Mouse (Mus musculus) embryo, embryonic 11 days (tissue): ENCODE data around the gene Atp8a1.
A peak's percentile ranks its signal among the peaks of the same experiment; 100 is the strongest.
"Not testable (repeated sequence)": the region's sequence is repeated elsewhere in the genome, so short reads cannot be mapped to it uniquely, and the experiment has no call there.

Source experiments
- DNase-seq: peaks from one replicate; pipeline ENCODE4 v3.0.0-alpha.2; 2015

Atp8a1 gene

DNA sequence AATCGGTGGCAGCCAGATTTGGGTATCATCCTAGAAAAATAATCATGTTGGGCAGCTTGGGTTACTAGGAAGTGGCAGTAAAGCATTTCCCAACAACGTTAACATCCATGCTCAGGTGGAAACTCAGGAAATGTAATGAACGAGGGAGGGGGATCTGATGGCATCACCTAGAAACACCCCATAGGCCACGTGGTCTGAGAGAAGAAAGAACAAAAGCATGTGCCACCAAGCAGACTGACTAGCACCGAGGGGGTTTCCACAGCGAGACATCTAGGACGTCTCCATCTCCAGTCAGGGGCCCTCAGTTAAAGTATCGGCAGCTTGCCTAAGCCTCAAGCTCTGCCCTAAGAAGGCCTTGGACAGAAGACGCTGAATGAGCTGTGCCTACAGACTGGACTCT is 21.0 kb downstream of the Atp8a1 start:
- DNase-seq = no peak

DNA sequence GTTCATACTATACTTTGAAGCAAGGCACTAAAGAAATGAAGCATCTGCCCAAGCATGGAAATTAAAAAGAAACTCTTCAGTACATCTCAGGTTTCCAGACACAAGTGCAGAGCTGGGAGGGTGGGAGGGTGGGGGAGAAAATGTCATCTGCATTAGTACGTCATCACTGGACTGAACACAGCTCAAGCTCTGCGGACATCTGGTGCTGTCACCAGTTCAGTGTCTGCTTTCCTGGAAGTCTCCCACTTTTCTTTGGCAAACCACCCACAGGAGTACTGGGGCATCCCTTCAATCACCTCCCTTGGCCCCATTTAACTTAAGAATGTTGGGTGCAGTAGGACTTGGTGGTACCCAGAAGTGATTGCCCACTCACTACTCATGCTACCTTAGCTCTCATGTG is 22.6 kb downstream of the Atp8a1 start:
- no peak for DNase-seq

DNA sequence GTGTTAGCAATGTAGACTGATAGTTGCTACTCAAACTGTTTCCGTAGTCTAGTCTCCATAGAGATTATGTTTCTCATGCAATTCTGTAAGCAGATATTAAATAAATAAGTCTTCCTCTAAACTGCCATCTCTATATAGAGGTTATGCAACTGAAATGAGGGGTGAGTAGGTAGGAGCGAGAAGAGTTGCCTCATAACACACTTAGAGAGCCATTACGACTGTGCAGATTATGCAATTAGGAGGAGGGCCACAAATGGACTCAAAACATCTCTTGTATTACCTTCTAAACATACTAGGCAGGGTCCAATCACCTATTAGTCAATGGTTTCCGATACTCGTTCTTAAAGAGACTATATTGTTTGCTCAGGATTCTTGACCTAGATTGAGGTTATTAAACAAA is 23.5 kb downstream of the Atp8a1 start:
- DNase-seq = no peak

DNA sequence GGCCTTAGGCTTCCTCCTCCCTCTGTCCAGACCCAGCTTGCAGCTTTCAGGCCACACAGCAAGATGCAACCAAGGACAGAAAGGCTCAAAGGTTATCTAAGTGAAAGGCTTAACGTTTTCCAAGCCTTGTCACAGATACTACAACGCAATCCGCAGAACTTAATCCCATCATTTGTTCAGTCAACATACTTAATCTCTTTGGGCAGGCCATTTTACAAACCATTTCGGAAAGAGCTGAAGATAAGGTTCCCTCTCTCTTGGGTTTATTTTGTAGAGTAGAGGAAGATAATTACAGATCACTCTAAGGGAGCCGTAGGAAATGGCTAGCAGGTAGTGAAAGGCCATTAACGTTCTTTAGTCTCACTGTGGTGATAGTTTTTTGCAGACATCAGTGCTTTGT is 24.6 kb downstream of the Atp8a1 start:
- no peak for DNase-seq

DNA sequence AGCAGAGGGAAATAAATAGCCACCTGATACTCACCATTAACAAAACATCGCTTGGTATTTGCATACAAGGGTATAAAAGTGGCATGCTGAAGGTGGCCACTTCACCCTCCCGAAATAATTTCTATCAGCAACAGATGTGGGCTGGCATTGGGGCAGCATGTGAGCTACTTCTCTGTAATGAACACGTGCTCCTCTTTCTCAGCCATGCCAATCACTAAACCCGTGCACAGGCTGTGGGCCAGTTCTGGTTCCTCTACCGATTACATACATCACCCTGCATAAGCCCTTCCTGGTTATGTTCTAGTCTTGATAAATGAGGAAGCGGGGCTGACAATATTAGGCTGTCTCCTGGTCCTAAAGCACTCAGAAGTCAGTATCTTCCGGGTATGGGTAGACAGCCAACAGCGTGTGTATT is 25.2 kb downstream of the Atp8a1 start:
- DNase-seq = no peak

DNA sequence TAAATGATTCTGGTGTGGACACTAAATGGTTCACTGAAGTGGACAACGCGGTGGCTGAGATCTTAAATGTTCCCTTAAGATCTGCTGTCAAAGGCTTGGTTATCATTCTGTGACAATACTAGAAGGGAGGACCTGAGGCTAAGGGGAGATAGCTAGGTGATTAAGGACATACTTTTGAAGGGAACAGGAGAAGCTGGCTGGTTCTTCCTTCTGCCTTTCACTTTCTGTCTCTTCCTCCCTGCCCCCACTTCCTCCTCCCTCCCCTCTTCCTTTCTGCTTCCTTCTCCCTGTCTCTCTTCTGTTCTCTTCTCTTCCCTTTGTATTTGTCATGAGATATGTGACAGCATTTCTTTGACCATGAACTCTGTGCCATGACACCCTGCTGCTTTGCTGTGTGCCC is 26.0 kb downstream of the Atp8a1 start:
- no peak for DNase-seq

DNA sequence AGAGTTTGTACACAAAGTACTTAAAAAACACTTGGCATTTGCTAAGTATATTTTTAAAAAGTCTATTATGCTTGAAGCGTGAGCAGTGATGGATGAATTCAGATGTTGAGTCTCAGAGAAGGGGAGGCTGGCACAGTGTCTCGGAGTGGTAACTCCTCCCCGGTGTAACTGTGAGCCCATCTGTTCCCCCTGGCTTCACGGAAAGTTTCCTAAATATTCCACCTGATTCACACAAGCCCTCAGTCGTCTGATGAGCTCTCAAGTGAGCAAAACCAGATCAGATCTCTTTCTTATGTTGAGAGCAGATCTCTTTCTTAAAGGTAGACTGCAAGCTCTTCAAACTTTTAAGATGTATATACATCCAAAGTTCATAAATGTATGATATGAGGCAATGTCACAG is 27.8 kb downstream of the Atp8a1 start:
- no peak for DNase-seq

DNA sequence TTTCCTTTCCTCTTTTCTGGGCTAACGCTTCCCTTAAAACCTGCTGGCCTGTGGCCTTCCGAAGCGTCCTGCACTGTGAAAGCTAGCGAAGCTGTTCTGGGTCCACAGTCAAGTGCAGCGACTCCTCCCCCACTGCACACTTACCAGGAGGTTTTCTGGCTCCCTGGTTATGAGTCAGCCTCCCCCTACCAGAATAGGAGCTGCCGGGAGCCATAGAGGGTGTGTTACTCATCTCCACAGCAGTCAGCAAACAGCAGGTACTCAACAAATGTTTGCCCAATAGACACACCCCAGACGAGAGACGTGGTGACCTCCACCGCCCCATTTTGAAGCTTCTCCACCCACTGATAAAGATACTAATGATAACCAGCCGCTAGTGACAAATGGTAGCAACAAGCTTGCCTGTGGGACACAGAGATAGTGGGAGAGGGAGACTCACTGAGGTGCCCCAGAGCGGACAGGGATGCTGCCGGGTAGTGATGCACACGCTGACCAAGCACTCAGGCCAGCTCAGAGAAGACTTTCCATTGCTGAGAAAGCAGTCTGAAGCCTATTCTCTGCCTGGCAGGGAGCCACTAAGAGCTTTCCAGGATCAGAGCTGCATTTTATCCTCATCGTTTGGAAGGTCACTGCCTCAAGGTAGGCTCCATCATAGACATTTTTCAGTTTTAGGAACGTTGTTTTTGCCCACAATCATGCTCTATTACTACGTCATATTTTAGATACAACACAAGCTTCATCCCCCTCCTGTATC is 31.5 kb downstream of the Atp8a1 start:
- DNase-seq = peak; percentile 29

DNA sequence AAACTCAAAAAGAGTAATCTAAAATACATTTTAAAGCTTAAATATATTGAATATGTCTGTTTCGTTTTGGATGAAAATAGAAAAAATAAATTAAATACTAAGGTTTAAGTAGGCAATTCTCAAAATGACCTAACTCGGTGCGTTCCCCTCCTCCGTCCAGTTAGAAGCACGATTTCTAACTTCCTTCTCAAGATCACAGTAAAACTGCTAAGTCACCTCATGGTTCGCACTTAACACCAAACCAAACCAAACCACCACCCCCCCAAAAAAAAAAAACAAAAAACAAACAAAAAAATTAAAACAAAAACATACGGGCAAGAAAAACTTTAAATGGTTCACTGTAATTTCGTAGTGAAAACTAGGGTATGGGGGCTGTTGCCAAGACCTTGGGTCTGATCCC is 32.2 kb downstream of the Atp8a1 start:
- DNase-seq = not testable (repeated sequence)

DNA sequence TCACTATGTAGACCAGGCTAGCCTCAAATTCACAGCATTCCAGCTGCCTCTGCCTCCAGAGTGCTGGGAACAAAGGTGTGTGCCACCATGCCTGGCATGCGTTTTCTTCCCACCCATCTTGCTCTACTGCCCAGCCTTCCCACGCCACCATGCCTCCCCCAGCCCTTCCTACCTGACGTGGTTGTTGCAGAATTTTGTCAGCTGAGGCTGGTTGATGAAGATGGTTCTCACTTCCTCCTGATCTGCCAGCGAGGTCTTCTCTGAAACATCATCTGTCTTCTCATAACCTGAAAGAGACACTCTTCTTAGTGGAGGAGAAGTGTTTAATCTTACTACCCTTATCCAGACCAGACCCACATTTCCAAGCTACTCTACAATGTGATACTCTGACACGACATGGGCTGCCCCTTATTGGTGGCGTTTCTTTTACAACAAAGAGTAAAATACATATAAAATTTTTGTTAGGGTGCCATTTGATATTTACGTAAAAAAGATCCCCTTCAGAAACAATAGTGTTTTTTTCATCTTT is 32.7 kb downstream of the Atp8a1 start:
- no peak for DNase-seq

DNA sequence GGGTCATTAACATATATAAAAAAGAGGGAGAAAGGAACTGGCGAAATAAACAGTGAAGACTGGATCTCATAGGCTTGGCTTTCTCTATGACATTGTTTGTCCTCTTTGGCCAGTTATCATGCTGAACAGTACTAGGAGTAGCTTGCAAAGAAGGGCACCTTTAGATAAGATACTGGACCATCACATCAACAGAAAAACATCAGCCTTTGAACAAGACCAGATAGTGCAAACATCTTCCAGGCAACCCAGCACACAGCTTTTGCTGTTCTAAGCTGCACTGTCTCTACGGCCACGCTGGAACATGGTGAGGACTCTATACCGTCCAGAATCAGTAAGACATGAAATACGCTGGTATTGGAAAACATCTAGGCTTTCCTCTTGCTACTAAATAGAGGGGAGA is 33.9 kb downstream of the Atp8a1 start:
- no peak for DNase-seq

DNA sequence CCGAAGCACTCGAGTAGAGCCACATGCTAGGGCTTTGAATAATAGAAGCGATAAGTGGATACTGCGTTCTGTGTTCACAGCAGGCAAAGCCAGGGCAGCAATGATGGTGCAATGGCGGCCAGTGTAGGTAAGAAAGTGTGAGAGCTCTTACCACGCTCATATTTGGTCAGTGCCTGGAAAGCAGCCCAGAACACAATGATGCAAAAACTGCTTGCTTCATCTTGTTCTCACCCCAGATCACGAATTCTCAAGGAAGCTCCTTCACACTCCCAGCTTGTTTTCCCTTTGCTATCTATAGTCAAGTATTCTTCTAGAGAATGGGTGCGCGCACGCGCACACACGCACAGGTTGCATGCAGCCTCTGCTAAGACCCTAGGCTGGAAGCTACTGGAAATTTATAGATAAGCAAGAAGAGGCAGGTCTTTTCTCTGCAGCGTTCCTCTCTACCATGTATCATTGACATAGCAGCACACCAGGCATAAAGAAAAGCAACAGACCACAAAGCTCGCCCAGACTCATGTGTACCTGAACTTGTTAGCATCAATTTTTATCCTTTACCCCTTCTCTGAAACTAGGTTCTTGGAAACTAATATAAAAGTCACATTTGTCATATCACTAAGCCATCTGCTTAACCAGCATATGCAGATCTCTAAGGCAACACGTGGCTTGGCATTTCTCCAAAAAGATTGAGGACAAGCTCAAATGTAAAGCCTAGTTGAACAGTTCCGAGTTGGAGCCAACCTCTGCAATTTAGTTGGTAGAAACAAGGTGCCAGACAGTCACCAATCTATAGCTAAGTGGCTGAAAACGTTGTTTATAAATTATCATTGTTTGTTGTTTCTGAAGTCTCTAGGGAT is 44.8 kb downstream of the Atp8a1 start:
- no peak for DNase-seq

DNA sequence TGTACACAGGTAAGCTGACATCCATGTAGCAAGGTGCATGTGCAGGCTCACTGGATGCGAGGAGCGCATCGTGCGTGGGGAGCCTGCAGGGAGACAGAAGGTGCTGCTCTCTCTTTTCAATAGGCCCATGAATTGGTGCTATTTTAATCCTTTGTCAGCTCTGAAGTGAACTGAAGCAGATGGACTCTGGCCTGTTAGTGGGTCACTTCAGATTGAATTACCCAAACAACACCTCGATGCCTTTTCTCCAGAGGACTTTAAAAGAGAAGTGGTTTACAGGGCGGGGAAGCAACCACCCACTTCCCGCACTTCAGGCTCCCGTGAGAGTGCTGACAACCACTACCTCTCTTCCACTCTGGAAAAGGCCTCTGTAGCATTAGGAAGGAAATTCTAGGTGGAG is 46.4 kb downstream of the Atp8a1 start:
- no peak for DNase-seq

DNA sequence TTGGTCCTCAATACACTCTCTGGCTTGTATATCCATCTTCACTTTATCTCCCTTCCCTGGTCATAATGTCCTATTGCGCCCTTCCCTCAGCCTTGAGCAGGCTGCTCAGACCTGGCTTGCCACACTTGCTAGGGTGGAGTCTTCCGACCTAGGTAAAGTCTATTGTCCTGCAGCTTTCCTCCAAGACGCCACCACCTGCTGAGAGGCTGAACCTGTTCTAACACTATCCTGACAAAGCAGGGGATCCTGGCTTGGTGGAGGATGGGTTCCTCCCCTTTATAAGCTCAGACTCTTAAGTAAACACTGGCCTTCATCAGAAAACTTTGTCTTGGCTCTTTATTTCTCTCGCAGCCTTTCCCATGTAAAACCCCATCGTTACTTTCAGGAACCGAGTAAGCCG is 47.4 kb downstream of the Atp8a1 start:
- DNase-seq = no peak

DNA sequence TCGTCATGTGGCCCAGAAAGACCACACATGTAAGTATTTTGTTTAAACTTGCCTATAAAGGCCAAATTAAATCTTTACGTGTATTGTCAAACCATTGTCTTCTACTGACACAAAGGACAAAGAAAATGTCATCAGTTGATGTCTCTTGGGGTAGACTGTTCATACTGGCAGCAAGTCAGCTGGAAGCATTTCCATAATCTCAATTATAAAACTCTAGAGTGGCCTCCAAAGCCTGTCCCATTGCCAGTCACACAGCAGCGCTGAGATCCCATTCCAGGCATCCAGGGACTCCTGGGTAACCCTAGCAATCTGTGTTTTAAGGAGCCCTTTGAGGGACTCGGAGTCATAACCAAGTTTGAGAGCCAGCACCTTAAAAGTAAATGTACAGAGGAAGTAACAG is 48.9 kb downstream of the Atp8a1 start:
- no peak for DNase-seq

DNA sequence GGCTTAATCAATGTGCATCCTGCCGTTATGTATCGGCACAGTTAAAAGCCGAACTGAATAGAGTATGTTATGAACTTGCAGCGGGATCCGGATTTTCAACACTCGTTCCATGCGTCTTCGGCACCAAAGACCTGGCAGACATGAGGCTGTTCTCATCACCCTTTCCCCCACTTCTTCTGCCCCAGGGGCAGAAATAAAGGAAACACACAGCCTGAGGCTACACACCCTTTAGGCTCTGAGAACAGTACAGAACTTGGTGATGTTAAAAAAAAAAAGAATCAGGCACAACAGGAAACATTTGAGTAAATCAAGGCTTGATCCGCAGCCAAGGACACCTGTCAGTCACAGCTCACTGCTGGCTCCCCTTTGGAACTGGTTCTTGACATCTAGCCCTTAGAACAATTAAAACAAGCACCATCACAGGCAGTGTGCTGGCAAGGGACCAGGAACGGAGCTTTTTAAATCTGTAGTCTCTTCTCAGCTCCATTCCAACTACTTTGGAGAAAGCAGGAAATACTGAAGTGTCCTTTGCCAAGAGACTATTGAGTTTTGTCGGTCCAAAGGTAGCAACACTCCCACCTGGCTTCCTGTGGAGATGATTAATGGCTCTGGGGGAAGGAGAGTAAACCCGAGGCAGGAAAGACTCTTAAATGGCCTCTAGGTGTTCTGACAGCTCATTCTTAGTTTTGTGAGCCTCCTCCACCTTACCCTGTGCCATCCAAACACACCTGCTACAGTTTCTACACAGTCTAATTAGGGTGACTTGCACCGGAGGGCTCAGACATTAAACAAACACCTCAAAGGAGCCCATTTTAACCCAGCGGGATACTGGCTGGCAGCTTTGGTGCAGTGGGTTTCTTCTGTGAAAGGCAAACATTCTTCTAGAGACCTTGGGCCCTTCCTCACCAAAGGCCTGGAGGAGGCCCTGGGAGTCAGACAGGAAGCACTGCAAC is 50.0 kb downstream of the Atp8a1 start:
- no peak for DNase-seq

DNA sequence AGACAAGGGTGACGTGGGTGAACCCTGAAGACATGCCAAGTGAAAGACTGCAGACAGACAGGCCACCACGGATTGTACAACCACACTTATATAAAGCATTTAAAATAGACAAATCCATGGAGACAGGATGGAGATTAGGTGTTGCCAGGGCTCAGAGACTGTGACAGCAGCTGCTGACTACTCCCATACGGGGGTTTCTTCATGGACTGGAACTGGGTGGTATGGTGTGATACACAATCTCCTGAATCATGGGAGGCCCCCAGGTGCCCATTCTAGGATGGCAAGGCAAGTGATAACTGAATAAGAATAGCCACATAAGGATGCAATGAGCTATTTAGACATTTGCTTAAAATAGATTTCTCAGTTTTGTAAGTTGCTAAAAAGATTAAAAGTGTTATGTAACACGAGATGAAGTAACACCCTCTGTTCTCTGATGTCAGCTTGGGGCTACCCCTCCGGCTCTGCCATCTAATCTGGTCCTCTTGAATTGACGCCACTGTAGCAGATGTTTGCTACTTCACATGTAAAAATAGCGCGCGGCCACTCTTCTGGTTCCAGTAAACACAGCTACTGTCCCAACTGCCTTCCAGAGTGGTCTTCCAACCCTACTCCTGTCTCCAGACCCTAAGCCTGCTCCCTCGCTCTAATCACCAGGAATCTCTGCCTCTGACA is 53.0 kb downstream of the Atp8a1 start:
- DNase-seq = no peak

DNA sequence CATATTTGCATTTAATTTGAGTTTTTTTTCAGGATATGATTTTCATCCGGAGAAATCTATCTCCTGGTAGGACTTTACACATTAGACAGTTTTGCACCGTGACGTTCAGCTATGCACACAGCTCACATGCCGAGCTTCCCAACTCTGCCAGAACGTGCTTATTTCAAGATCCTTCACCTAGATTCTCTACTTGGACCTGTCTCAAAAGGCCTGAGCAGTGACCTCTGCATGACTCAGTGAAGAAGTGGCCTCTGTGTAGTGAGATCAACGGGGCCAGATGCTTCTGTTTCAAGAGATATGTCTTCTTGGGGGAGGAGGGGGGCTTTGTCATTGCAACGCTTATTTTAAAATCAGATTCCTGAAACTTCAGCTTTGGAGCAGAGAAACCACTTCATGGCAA is 64.5 kb downstream of the Atp8a1 start:
- DNase-seq = no peak

DNA sequence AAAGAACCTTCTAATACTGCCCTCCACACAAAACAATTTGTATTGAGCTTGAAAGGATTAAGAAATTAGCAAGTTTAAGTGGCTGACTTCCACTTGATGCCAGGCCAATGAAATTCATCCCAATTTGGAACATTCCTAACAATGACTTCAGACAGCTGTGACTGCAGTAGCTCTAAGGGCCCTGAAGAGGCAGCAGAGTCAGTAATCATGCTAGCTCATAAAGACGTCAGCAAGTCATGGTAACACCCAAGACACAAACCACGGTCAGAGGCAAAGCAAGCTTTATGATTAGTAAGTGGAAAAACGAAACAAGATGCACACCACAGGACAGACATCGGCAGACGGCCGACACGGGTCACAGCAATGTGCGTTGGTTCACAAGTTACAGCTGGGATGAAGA is 69.2 kb downstream of the Atp8a1 start:
- peak; percentile 63 for DNase-seq

DNA sequence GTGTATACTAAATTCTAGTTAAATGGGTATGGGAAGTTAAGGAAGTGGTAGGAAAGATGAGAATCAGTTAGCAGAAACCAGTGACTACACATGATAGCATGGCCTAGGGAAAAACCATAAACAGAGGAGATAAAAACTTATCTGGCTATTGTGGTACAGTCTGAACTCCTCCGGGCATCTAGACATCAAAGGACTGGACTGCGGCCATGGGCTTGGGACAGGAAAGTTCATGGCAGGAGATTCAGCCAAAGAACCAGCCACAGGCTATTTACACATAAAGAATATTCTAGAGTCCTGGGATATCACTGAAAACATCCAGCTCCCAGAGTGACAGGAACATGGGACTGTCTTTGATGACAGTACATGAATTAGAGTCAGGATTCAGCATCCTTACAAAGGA is 73.0 kb downstream of the Atp8a1 start:
- no peak for DNase-seq

DNA sequence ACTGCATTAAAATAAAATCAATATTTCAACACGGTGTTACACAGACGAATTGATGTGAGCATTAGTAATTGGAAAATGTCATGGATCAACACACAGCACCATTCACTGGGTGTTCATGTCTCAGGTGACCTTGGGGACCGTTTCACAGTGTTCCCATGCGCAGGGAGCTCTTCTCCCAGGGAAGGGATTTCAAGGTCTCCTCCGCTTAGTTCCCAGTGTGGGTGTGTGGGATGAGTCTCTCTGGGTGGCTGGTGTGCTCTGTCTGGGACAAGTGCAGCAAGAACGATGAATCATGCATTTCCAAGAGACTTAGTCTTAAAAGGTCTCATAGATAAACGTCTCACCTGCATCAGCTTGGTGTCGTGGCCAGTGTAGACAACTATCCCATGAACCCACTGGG is 78.5 kb downstream of the Atp8a1 start:
- no peak for DNase-seq

DNA sequence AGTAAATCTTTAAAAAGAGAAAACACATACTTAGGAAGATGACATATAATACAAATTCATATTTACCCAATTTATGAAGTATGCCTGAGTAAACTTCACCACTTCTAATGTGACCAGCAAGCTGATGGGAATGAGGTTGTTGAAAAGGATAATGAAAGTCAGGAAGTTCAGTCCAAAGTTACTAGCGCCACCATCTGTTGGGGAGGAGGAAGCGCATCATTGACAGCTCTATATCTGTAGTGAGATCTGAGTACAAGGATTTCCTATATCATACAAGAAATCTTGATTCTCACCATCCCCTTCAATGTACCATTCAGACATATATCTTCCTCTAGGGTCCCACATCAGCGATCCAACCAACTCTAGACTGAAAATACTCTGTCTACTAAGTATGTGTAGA is 82.4 kb downstream of the Atp8a1 start:
- DNase-seq = no peak
